Mouse (Mus musculus) layer of hippocampus, adult 8-10 months (tissue): ENCODE measurements around the gene Sec16a. TPM values are rescaled to one million over a fixed set of nuclear protein-coding genes. Genes with fewer than 3 reads are reported as not detected.

Source experiments
- DNase-seq, 2 experiments: peaks; one replicate each; pipeline ENCODE4 v3.0.0; 2022; ENCODE audit warnings: low spot score in 2 of 2
- total RNA-seq, 4 experiments: library from RNA; stranded (reverse); gene quantifications; 2 replicates each; pipeline ENCODE4 v1.2.4; 2022

The Sec16a gene
- total RNA-seq, 4 experiments from 2014 or later = 48.2 to 56.5 (median 54.5) TPM

DNA sequence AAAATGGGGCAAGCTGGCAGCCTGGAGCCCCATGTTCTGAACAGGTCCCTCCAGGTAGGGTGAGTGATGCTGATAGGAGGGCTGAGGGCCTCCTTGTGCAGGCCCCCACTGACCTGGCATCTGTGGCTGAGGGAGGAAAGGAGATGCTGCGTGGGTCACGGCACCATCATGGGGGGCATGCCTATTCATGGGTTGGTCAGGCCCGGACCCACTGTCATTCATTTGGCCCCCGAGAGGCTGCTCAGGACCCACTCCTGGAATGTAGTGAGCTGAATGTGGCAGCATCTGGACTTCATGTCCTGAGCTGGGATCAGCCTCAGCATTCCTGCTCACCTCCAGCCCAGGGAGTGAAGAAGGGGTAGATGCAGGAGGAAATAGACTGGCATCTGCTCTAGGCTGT, 3.8 kb downstream of the Sec16a start:
- no peak for DNase-seq

DNA sequence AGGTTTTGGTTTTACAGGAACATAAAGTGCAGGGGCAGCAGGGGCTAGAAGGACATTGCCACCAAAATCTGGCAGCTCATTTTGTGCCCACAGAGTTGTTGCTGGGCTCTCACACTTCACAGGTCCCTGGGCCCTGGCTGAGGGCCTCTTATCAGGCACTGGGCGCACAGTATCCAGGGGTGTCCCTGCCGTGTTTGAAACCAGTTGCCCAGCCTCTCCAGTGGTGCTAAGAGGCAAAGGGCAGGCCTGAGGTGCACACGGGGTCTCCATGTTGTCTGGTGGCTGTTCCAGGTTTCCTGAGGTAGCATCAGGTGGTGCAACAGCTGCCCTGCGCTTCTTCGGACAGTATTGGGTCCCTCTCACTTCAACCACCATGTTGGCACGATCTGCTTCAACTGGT, 5.3 kb downstream of the Sec16a start:
- no peak for DNase-seq

DNA sequence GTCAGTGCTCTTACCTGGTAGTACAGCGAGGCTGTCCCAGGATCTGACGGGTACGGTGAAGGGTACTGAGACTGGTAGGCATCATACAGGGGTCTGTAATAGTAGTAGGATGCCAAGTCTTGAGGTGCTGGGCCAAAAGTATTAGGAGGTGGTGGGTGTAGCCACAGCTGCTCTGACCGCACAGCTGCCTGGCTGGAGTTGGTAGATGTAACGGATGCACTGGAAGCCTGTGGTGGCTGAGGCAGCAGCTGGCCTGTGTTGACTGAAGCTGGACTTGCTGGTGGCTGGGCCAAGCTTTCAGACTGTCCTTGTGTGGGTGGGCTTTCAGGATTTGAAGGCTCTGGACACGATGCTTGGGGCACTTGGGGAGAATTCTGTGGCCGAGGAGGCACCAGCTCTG, 6.6 kb downstream of the Sec16a start:
- DNase-seq = no peak

GRCm38 (mm10) chr2:26437221-26437620, 7.8 kb downstream of the Sec16a start:
- peak in 1 of 2 experiments; percentile 46 for DNase-seq

DNA sequence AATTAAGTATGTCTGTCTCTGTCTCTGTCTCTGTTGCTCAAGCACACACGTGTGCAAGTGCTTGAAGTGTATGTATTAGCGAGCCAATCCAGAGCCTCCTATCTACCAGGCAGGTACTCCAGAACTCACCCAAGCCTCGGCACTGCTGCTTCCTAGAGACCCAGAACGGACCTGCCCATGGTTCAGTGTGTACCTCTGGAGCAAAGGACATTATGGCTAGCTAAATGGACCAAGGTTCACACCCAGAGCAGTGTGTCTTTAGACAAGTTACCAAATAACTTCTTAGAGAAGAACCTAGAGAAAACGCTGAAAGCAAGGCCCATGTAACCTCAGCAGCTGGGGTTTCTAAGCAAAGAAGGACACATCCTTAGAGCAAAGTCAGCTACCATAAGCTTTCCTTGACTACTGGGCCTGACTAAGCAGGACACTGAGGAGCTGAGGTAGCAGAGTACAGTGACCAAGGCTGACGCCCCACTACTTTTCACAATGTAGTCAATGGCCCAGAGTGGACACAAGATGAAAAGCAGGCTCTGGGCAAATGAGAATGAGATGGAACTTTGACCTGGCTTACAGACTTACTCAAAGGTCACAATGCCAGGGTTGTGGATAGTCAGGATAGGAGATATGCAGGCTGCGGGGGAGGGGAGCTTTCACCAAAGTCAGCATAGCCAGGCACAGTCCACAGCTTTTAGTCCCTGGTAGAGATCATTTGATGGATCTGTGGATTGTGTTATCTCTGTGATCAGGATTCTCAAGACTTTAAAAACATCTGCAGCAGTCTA, 10.0 kb downstream of the Sec16a start:
- DNase-seq = no peak

DNA sequence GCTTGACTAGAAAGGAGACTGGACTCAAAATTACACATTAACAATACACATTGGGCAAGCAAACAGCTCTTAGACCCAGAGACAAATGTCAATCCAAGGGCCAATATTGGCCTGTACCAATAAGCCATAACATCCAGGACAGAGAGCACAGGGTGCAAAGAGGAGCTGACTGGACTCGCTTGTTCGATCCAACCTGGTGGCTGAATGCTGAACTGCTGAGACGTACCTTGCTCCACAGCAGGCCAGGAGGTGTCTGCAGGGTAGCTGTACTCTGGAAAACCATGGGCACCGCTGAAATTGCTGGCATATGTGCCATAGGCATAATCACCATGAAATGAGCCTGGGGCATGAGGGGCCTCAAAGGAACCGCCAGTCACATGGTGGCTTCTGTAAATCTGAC, 15.2 kb downstream of the Sec16a start:
- no peak for DNase-seq

- no peak for DNase-seq
Observed at GRCm38 (mm10) chr2:26424541-26424940, 20.5 kb downstream of the Sec16a start.

DNA sequence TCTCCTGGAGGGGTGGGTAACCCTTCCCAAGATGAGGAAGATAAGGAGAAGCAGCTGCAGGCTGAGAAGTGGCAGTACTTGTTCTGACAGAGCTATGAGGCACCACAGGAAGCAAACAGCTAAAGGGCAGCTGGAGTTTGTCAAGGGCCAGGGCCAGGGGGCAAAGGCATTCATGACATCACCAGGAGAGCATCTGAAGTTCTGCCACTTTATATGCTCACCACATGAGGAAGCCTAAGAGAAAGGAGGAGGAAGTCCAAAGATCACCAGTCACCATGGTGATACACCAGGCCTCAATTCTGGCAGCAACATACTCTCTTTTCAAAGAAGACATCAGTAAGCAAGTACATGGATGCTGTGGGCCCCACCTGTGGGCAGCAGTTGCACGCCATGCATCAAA, 21.9 kb downstream of the Sec16a start:
- no peak for DNase-seq

- DNase-seq = no peak
Observed at GRCm38 (mm10) chr2:26421969-26422368, 23.0 kb downstream of the Sec16a start.

DNA sequence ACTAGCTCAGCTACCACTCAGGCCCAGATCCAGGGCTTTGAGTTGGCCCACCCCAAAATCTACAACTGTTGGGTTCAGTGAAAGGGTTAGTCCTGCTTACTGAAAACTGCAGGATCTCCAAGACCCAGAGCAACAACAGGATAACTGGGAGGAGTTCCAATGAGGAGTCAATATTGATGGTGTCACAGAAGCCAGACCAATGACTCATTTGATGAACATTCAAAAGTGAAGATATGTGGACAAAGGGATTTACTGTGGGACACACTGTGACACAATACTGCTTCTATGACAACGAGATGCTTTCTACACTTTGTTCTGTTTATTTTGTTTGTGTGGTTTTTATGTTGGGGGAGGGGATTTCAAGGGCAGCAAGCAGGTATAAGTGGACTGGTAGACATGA, 26.9 kb downstream of the Sec16a start:
- DNase-seq = no peak

GRCm38 (mm10) chr2:26417066-26417465, 27.9 kb downstream of the Sec16a start:
- no peak for DNase-seq

DNA sequence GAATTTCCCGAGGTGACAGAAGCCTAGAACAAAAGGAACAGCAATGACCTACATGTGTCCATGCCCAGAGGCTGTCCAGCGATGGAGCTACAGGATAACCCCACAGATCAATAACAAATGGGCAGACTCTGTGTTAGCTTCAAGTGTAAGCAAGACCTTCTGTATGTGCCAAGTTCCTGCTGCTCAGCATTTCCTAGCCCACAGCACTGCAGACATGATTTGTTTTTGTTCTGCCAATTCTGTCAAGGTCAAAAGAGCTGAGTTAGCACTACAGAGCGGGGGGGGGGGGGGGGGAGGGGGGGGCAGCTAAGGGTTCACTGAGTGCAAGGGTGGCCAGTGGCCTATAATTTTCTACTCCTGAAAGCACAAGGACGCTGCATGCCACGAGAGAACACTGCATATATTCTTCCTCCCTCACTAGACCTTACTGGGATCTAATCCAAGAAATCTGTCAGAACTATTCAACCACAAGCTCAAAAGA, 34.0 kb downstream of the Sec16a start:
- DNase-seq = no peak

- DNase-seq = no peak
Observed at GRCm38 (mm10) chr2:26410091-26410490, 34.9 kb downstream of the Sec16a start.

- no peak for DNase-seq
Observed at GRCm38 (mm10) chr2:26409362-26409761, 35.7 kb downstream of the Sec16a start.

DNA sequence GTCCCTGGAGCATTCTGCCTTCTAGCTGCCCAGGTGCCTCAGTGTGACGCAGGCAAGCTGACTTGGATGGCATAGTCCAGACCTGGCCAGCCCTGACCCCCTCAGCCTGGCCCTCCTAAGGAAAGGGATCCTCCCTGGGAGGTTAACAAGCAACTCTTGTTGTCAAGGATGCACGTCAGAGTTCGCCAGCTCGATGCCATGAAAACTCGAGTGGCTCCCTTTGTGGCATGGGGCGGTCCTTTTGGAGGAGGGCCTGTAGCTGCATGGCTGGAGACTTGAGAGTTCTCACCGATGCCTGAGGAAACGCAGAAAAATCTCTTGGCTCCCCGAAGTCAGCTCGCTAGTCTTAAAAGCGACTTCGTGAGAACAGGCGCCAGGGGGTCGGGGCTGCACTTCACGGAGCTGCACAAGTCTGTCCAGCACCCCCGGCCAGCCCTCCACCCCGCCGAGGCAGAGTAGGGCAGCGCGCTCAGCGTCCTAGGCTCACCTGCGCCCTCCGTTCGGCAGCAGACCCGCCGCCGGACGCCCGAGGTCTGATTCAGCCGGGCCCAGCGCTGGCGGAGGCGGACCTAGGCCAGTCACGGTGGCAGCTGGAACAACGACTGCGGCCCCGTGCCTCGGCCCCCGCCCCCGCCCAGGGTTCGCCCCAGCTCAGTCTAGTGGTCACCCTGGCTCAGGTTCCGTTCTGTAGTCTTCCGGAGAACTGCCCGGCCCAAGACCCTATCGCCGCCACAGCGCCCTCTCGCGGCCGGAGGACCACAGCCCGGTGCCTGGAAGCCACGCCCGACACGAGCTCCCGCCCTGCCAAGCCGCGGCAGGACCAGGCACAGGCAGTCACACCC, 36.3 kb downstream of the Sec16a start, which contains the start of gene Inpp5e:
Inpp5e (minus strand) TSS at position 689 of the 842 bp plus-strand sequence.
- DNase-seq = peak; percentile 89 to 97

DNA sequence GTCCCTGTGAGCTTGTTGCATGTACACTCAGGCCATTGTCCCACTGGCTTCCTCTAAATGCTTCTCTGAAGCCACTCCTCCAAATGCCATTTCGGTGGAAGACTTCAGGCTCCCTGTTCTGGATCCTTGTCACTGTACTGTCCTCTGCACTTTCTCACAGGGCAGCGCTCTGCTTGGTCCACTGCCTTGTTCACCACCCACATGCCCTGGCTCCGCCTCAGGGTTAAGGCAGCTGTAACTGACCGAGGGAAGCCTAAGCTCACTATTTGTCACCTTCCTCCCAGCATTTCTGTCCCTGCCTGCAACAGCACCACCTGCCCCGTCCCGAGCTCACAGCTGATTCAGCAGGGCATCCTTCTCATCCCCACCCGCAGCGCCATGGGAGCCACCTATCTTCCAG, 41.7 kb downstream of the Sec16a start:
- DNase-seq = no peak

DNA sequence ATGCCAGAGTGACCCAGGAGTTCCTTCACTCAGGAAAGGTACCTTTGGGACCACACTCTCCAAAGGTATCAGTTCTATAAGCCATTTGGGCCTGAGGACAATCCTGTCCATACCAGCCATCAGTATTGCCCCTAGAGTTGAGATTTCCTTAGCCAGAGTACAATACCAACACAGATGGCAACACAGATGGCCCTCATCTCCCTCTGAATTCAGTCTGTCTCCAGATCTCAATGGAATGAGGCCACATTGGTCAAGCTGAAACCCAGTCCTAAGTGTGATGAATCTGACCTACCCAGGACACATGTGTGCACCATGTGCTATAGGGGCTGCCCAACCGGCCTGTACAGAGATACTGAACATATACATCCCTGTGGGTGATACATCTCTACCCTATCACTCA, 42.8 kb downstream of the Sec16a start:
- DNase-seq = no peak

- DNase-seq = no peak
Observed at GRCm38 (mm10) chr2:26401023-26401422, 44.0 kb downstream of the Sec16a start.

DNA sequence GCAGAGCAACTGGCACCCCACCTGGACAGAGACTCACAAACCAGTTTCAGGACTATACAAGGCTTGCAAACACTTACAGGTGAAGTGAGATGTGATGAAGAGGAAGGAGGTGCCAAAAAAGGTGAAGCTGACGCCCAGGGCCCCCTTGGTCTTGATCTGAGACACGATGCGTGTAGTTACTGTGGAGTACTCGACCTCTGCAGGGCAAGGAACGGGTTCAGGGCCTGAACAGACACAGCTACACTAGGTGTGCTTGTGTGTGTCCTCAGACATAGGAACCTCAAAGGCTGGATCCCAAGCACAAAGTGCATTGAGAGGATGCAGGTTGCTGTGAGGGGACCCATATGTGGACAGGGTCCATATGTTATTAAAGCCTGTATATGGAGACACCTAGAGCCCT, 44.7 kb downstream of the Sec16a start:
- DNase-seq = no peak

DNA sequence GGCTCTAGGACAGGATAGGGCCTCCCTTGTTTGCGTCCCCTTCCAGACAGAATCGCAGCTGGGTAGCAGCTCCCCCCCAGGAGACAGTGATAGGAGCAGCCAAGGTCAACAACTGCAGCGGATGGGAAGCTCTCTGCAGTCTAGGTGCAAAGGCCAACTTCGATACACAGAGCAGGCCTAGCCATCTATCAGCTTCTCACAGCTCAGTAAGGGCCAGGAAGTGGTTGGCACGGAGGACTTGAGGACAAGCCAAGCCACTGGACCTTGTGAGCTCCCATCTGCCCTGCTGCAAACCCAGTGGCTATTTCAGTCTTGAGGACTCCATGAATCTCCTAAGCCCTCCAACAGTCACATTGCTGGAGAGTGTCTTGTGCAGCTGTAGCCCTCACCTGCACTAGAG, 45.4 kb downstream of the Sec16a start:
- no peak for DNase-seq

- no peak for DNase-seq
Observed at GRCm38 (mm10) chr2:26398978-26399377, 46.0 kb downstream of the Sec16a start.

DNA sequence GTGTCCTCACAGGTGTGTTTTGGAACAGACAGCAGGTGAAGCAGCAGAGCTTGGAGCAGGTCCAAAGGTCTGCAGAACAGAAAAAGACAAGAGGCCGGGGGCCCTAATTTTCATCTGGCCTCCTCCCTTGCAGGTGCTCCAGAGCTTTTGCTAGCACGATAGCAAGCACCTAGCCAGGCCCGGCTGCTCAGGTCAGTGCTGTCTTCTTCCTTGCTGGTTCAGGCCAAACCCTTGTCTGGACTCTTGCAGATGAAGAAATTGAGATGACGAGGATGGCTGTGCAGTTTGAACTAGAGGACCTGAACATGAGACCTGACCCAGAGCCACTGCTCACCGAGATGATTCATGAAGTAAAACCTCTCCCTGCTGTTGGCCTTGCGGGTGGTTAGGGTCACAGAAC, 53.4 kb downstream of the Sec16a start:
- DNase-seq = no peak
